ENCODE assay signal across 21 mouse cellular contexts in genomic region chr2:80475831-80476230, GRCm38 (mm10). TPM values are rescaled to one million over a fixed set of nuclear protein-coding genes. Genes with fewer than 3 reads are reported as not detected.
"Had no signal": no experiment of that assay in that cellular context is flagged by ENCODE, and none has a peak within 500 bp of the region (broad histone marks: within the 10 kb centered on the region; RNA-seq: fewer than 3 reads in every experiment).

No protein-coding gene starts in this region.

- DNase-seq: liver, postnatal 0 days; lung, adult 2 months; lung, postnatal 14 days; lung, postnatal 36 days; right cerebral cortex, postnatal 14 days; thymus, adult 2 months; thymus, postnatal 25 days; thymus, postnatal 4 days had no signal

- ATAC-seq: liver, postnatal 0 days; lung, postnatal 0 days; midbrain, embryonic 13.5 days; midbrain, embryonic 15.5 days had no signal

- H3K4me1 ChIP-seq: lung, embryonic 15.5 days; megakaryocyte, embryonic 14.5 days; midbrain, embryonic 13.5 days; midbrain, embryonic 15.5 days; neural tube, embryonic 13.5 days; neural tube, embryonic 15.5 days; stomach, embryonic 15.5 days had no signal

- H3K9ac ChIP-seq: liver, postnatal 0 days; lung, embryonic 15.5 days; midbrain, embryonic 13.5 days; midbrain, embryonic 15.5 days; neural tube, embryonic 13.5 days; neural tube, embryonic 15.5 days; stomach, embryonic 15.5 days had no signal

- H3K4me2 ChIP-seq: lung, embryonic 15.5 days; midbrain, embryonic 11.5 days; midbrain, embryonic 13.5 days; midbrain, embryonic 15.5 days; neural tube, embryonic 13.5 days; neural tube, embryonic 15.5 days; stomach, embryonic 15.5 days had no signal

- H3K9me3 ChIP-seq: lung, embryonic 15.5 days; midbrain, embryonic 13.5 days; midbrain, embryonic 15.5 days; neural tube, embryonic 13.5 days; neural tube, embryonic 15.5 days; stomach, embryonic 15.5 days had no signal

- H3K27me3 ChIP-seq: lung, embryonic 15.5 days; megakaryocyte, embryonic 14.5 days; midbrain, embryonic 13.5 days; midbrain, embryonic 15.5 days; neural tube, embryonic 13.5 days; neural tube, embryonic 15.5 days; stomach, embryonic 15.5 days had no signal

- H3K27ac ChIP-seq: lung, embryonic 15.5 days; macrophage; midbrain, embryonic 13.5 days; midbrain, embryonic 15.5 days; neural tube, embryonic 13.5 days; neural tube, embryonic 15.5 days; stomach, embryonic 15.5 days; stomach, postnatal 0 days had no signal

- H3K36me3 ChIP-seq: lung, embryonic 15.5 days; midbrain, embryonic 13.5 days; midbrain, embryonic 15.5 days; neural tube, embryonic 13.5 days; neural tube, embryonic 15.5 days; stomach, embryonic 15.5 days had no signal

- H3K4me3 ChIP-seq: lung, embryonic 15.5 days; megakaryocyte, embryonic 14.5 days; midbrain, embryonic 13.5 days; midbrain, embryonic 15.5 days; myocyte; neural tube, embryonic 13.5 days; neural tube, embryonic 15.5 days; stomach, embryonic 15.5 days had no signal

RNA-seq across cellular contexts. Expression of gene Frzb, which starts 28.4 kb away (rescaled TPM):
- total RNA-seq: megakaryocyte progenitor cell, adult 5-6 weeks had no signal
- polyA plus RNA-seq: macrophage had no signal
